Mouse (Mus musculus) erythroid progenitor cell, adult 5-6 weeks (primary cell): ENCODE data around the gene Pgap1. TPM values are rescaled to one million over a fixed set of nuclear protein-coding genes. Genes with fewer than 3 reads are reported as not detected.

Experiments
- total RNA-seq, 2 experiments: library from RNA; stranded (forward) in 1 of 2; stranded (reverse) in 1 of 2; fragments of 150-400 nt in 1 of 2; fragments of 186-747, 209-891 nt in 1 of 2; gene quantifications; 2 replicates each; pipeline versions ENCODE4 v1.2.3 to v1.2.4; 2015 to 2017; ENCODE audit warnings: low replicate concordance in 2 of 2

Pgap1 gene
- total RNA-seq, 2 experiments from 2014 or later: 1.2 to 9.2 TPM

Other genes starting within 250 kb of the Pgap1 start
- 2.9 and 19.5 TPM in 2 replicates for gene Gtf3c3, start 118.7 kb downstream of the Pgap1 start, total RNA-seq (2015; ENCODE audit: low replicate concordance)
- 3.8 and 7.4 TPM in 2 replicates for gene Gtf3c3, start 118.7 kb downstream of the Pgap1 start, total RNA-seq (2017; ENCODE audit: low replicate concordance)